Mouse (Mus musculus): Measurements from ENCODE around the gene Bmp10.

DNA sequence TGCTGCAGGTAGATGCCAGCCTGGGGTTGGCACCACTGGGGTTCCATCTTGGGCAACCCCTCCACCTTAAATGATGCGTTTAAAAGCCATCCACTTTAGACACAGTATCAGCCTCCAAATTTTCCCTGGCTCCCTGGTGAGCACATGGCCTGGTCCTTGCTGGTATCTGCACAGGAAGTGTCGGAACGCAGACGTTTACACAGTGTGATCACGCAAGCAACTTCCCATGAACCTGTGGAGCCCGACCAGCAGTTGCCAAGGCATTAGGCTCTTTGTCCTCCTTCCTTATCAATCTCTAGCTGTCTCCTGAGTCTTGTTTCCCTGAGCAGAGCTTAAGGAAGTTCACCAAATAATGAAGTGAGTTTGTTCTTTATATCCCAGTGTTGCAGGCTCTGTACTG, 26.7 kb downstream of the Bmp10 start:
- no peak for TF ChIP-seq CTCF (IDR thresholded peaks at IDR 0.05; ENCODE audit: control insufficient read depth, insufficient read depth, low read length)
- no peak for TF ChIP-seq POLR2A (IDR thresholded peaks at IDR 0.05; ENCODE audit: borderline replicate concordance, control insufficient read depth, low read depth, low read length)
